In genomic region chr19:37375755-37376615, GRCm38 (mm10) we compare ENCODE assay signal across 8 mouse cellular contexts. TPM values are rescaled to one million over a fixed set of nuclear protein-coding genes. Genes with fewer than 3 reads are reported as not detected.
DNase-seq lines count a peak whose midpoint lies in the region; ATAC-seq lines count a peak whose summit lies in the region.

TSS of gene Kif11 (plus strand) at chr19:37376403.

- peak; percentile 90 for ATAC-seq in megakaryocyte progenitor cell, adult 5-6 weeks (replicated peaks; ENCODE audit: poor library complexity)

- DNase-seq in adipocyte (ENCODE audit: low spot score), result peak; percentile 98
- DNase-seq in embryo, embryonic 10 days (ENCODE audit: low spot score), result peak; percentile 98
- DNase-seq in gastrocnemius, postnatal 10 days, result peak; percentile 96
- peak; percentile 98 for DNase-seq in induced T-regulatory cell, adult 2 months (ENCODE audit: low read depth)
- peak; percentile 98 for DNase-seq in left cerebral cortex, adult 9 months (ENCODE audit: low spot score in 2 of 2)
- peak; percentile 98 for DNase-seq in right cerebral cortex, postnatal 14 days
- peak; percentile 94 to 95 for DNase-seq in urinary bladder, postnatal 36 days (ENCODE audit: low spot score in 2 of 2)

RNA-seq across cellular contexts. Expression of gene Kif11, which starts in this region (rescaled TPM):
- total RNA-seq in gastrocnemius, postnatal 10 days (2021), result 10 to 100 TPM in 1 of 2 experiments, 1 to 10 TPM in 1; 8.4 to 10.2 TPM
- 113 and 116 TPM in 2 replicates for total RNA-seq in megakaryocyte progenitor cell, adult 5-6 weeks (2015)
- 160 and 187 TPM in 2 replicates for total RNA-seq in megakaryocyte progenitor cell, adult 5-6 weeks (2017)

Comparison
In these comparisons a context has a peak if more than half of its experiments do, and no peak if none do; other contexts are left out.
1. Peak in every context shown above with its lines: DNase-seq and ATAC-seq.
2. RNA of gene Kif11 (total RNA-seq): 113 to 187 TPM in megakaryocyte progenitor cell, adult 5-6 weeks; 8.4 to 10.2 TPM in gastrocnemius, postnatal 10 days; every median in the first group is over 10 times any median in the second.